8 mouse cellular contexts compared by ENCODE assay signal in genomic region chr19:24554911-24555465, GRCm38 (mm10). TPM values are rescaled to one million over a fixed set of nuclear protein-coding genes. Genes with fewer than 3 reads are reported as not detected.
A peak's percentile ranks its signal among the peaks of the same experiment; 100 is the strongest.
DNase-seq lines count a peak whose midpoint lies in the region; ATAC-seq lines count a peak whose summit lies in the region.

No protein-coding gene starts in this region.

- peaks cover 45% of the 10 kb centered on the region for H3K27me3 ChIP-seq in embryonic facial prominence, embryonic 15.5 days

- H3K9ac ChIP-seq in embryonic facial prominence, embryonic 15.5 days = peak overlapping the region; percentile 45

- no peaks in the 10 kb centered on the region for H3K36me3 ChIP-seq in embryonic facial prominence, embryonic 15.5 days

- H3K9me3 ChIP-seq in embryonic facial prominence, embryonic 15.5 days (replicated peaks) = no peaks in the 10 kb centered on the region

- peaks cover 21% of the 10 kb centered on the region for H3K4me1 ChIP-seq in embryonic facial prominence, embryonic 15.5 days

- intact Hi-C loops in left cerebral cortex, postnatal 14 days (cut with DNase I) = loop anchor here (5.0 to 10.0 kb wide), 2 partner anchors 78 to 250 kb away; partner anchors contain the start of gene Fam122a
- intact Hi-C loops in left cerebral cortex, postnatal 10 days (cut with DNase I) = loop anchor here (5.0 kb wide), 2 partner anchors 78 to 253 kb away; partner anchors contain the start of gene Fam122a
- intact Hi-C loops in left cerebral cortex, postnatal 4 days (cut with DNase I) = no loop called here

- ATAC-seq in embryonic facial prominence, embryonic 15.5 days (ENCODE audit: insufficient number of reproducible peaks, low FRiP score, low TSS enrichment, low read depth) = no peak

- WGBS in embryonic facial prominence, embryonic 15.5 days = under 1% methylated on average over 19 of the region's 19 CpGs
- 1% methylated on average over 19 of the region's 19 CpGs for WGBS in large intestine, adult 2 months

- no peak overlapping the region for H3K27ac ChIP-seq in embryonic facial prominence, embryonic 15.5 days (replicated peaks)

- peak overlapping the region; percentile 96 for H3K4me2 ChIP-seq in embryonic facial prominence, embryonic 15.5 days (replicated peaks)

- peak; percentile 19 to 20 for DNase-seq in left cerebral cortex, postnatal 14 days (ENCODE audit: low spot score in 2 of 2)
- no peak for DNase-seq in left cerebral cortex, postnatal 10 days (ENCODE audit: extremely low spot score in 1 of 2, low spot score in 2 of 2)
- DNase-seq in adrenal gland, postnatal 25 days = peak; percentile 5
- peak; percentile 25 for DNase-seq in large intestine, adult 2 months (ENCODE audit: low read depth, low spot score)
- DNase-seq in neural tube, embryonic 10.5 days (ENCODE audit: extremely low spot score, low spot score) = peak; percentile 29
- no peak for DNase-seq in MN1 (ENCODE audit: low spot score)
- DNase-seq in left cerebral cortex, postnatal 4 days = no peak

- H3K4me3 ChIP-seq in embryonic facial prominence, embryonic 15.5 days (replicated peaks) = peak overlapping the region; percentile 82

RNA-seq across cellular contexts. Expression of gene Pip5k1b, which starts 0.7 kb away (rescaled TPM):
- 10 to 100 TPM; 17.7 to 19.3 TPM for total RNA-seq in left cerebral cortex, postnatal 14 days (2021)
- total RNA-seq in left cerebral cortex, postnatal 10 days (2021) = 1 to 10 TPM; 8.1 to 8.2 TPM
- total RNA-seq in adrenal gland, postnatal 25 days (2021) = 31.2 and 31.4 TPM in 2 replicates
- 0.84 and 1.1 TPM in 2 replicates for polyA plus RNA-seq in embryonic facial prominence, embryonic 15.5 days (2015; fragmentation: Nextera tagmentation; extraction: Ambion mirVana)
- polyA plus RNA-seq in large intestine, adult 2 months (2012; rRNA removed) = 31.2 and 39.1 TPM in 2 replicates
- total RNA-seq in left cerebral cortex, postnatal 4 days (2021) = 1 to 10 TPM; 3.6 to 5.6 TPM

Comparison
In these comparisons a context has a peak if more than half of its experiments do, and no peak if none do; other contexts are left out.
1. DNase-seq: peak in left cerebral cortex, postnatal 14 days (2 of 2), adrenal gland, postnatal 25 days (single experiment), large intestine, adult 2 months (single experiment) and neural tube, embryonic 10.5 days (single experiment); none in left cerebral cortex, postnatal 10 days (0 of 2), MN1 (single experiment) and left cerebral cortex, postnatal 4 days (single experiment).